Mouse (Mus musculus) kidney, embryonic 15.5 days (tissue): Measurements from ENCODE around the gene Abce1. TPM values are rescaled to one million over a fixed set of nuclear protein-coding genes. Genes with fewer than 3 reads are reported as not detected.

Experiments used
- ATAC-seq: fragments of 200-750 bp; cut with Nextera tagmentation; replicated peaks from 2 replicates; pipeline ENCODE4 v1.8.0; 2017; ENCODE audit warnings: moderate TSS enrichment; ENCODE audit not compliant: low FRiP score
- H3K27ac ChIP-seq: fragments of 300-500 bp; sonication (generic); 2 replicates; pipeline ENCODE4 v1.5.1; 2015; ENCODE audit warnings: mild to moderate bottlenecking, inconsistent platforms
- H3K27me3 ChIP-seq: fragments of 300-500 bp; sonication (generic); 2 replicates; pipeline ENCODE4 v1.6.1; 2015; ENCODE audit warnings: inconsistent platforms
- H3K36me3 ChIP-seq: fragments of 300-500 bp; sonication (generic); 2 replicates; pipeline ENCODE4 v1.6.1; 2015; ENCODE audit warnings: inconsistent platforms
- H3K4me1 ChIP-seq: fragments of 300-500 bp; sonication (generic); 2 replicates; pipeline ENCODE4 v1.6.1; 2015; ENCODE audit warnings: inconsistent platforms
- H3K4me2 ChIP-seq: fragments of 300-500 bp; sonication (generic); 2 replicates; pipeline ENCODE4 v1.6.1; 2015; ENCODE audit warnings: moderate library complexity, mild to moderate bottlenecking, inconsistent platforms
- H3K4me3 ChIP-seq: fragments of 300-500 bp; sonication (generic); replicated peaks from 2 replicates; pipeline ENCODE4 v1.5.1; 2015; ENCODE audit warnings: mild to moderate bottlenecking, inconsistent platforms
- H3K9ac ChIP-seq: fragments of 300-500 bp; sonication (generic); 2 replicates; pipeline ENCODE4 v1.6.1; 2015; ENCODE audit warnings: mild to moderate bottlenecking, inconsistent platforms
- H3K9me3 ChIP-seq: fragments of 300-500 bp; sonication (generic); replicated peaks from 2 replicates; pipeline ENCODE4 v1.6.1; 2016; ENCODE audit warnings: inconsistent platforms
- WGBS: fragments of 180-500 bp; shearing (Covaris S2); methylation state at CpG from one replicate; pipeline ENCODE4 v1.1.7; 2015; ENCODE audit warnings: mixed read lengths; 5-methylcytosine and 5-hydroxymethylcytosine counted together
- polyA plus RNA-seq: library from polyadenylated mRNA; unstranded; fragments of >200 nt; fragmentation: Nextera tagmentation; extraction: Ambion mirVana; gene quantifications from 2 replicates; pipeline ENCODE4 v1.2.1, GENCODE M21; 2015

The Abce1 gene
- 106 and 113 TPM in 2 replicates for polyA plus RNA-seq

DNA sequence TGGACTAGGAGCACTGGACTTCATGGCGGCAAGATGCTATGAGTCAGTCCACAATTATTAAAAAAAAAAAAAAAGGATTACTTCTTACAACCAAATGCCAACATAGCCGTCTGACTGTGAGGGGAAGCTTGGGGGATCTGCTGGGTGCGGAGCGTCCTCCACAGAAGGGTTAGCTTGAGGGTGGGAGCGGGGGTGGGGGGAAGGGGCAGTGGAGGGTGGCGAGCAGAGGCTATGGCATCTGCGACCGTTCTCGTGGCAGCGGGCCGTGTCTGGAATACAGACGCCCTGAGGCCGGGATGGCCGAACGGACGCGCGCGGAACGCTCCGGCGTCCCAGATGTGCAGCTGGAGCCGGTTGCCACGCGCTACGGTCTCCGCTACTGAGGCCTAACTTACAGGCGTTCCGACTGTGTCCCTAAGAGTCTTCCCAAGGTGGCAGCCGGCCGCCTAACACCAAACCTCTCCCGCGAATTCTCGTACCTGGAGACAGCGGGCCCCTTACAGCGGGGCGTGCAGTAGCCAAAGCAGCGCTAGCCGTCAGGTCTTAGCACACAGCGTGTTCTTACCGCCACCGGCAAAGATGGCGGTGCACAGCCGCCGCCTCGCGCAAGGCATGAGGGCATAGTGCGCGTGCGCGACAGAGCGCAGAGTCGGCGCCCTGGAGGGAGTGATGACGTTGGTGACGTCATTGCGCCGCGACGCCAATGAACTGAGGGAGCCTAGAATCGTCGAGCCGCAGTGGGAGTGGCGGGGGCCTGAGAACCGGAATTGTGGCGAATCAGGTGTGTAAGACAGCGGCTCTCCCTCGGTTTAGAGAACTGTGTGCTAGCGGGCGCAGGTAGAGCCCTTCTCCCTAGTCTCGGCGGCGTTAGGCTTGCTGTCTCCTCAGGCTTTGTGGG lies at the start of gene Abce1, which contains the start of gene Anapc10:
Gene Abce1, minus strand, starts transcription at position 677 of the 898 bp plus-strand sequence.
Gene Anapc10, plus strand, starts transcription at position 757 of the 898 bp plus-strand sequence.
- no peaks in the 10 kb centered on the region for H3K9me3 ChIP-seq
- under 1% methylated on average over 73 of the region's 73 CpGs for WGBS
- H3K4me3 ChIP-seq: peak within 1 kb of the TSS; percentile 84
- no peaks in the 10 kb centered on the region for H3K27me3 ChIP-seq
- peak within 1 kb of the TSS; percentile 73 for H3K9ac ChIP-seq
- peak; percentile 99 for ATAC-seq
- H3K27ac ChIP-seq: peak within 1 kb of the TSS; percentile 90
- H3K4me2 ChIP-seq: peak within 1 kb of the TSS; percentile 67
- peaks cover 13% of the 10 kb centered on the region for H3K4me1 ChIP-seq
- peaks cover 28% of the 10 kb centered on the region for H3K36me3 ChIP-seq

DNA sequence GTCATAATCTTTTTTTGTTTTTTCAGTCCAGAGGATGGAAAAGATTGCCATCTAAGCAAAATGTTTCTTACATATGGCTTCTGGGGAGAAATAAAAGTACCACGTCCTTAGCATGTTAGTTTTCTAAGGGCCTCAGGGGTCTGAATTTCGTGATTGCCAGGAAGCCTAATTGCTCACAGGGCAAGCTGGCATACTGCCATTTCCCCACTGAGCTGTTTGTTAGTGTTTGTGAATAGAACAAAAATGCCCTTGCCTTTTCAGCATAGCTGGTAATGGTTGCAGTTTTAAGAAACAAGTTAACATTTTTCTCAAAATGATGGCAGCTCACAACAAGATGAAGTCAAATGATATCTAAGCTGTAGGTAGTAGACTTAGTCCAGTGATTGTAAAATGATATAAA lies 38.8 kb upstream of the Abce1 start:
- WGBS: 60% methylated on average over 2 of the region's 2 CpGs
- peaks cover 14% of the 10 kb centered on the region for H3K36me3 ChIP-seq
- ATAC-seq: no peak
- no peak overlapping the region for H3K27ac ChIP-seq
- H3K9me3 ChIP-seq: no peaks in the 10 kb centered on the region
- no peak overlapping the region for H3K4me2 ChIP-seq
- H3K27me3 ChIP-seq: no peaks in the 10 kb centered on the region
- no peaks in the 10 kb centered on the region for H3K4me1 ChIP-seq
- no peak overlapping the region for H3K4me3 ChIP-seq
- no peak overlapping the region for H3K9ac ChIP-seq

DNA sequence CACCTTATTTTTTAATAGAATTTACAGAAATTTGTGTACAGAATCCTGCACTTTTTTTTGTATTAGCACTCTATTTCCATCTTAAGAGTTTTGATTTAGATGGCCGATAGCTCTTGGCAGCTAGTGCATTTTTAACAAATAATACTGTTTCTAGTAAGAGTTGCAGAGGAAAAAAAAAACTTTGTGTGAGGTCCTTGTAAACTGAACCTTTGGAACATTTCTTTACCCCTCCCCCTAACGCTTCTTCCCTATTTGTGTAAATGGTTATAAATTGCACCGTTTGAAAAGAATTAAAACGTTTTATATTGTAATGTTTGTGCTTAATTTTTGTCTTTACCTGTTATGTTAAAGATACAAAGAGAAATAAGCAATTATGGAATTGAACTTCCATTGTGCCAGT lies 37.1 kb upstream of the Abce1 start:
- H3K4me3 ChIP-seq: no peak overlapping the region
- H3K9ac ChIP-seq: no peak overlapping the region
- 72% methylated on average over 4 of the region's 4 CpGs for WGBS

DNA sequence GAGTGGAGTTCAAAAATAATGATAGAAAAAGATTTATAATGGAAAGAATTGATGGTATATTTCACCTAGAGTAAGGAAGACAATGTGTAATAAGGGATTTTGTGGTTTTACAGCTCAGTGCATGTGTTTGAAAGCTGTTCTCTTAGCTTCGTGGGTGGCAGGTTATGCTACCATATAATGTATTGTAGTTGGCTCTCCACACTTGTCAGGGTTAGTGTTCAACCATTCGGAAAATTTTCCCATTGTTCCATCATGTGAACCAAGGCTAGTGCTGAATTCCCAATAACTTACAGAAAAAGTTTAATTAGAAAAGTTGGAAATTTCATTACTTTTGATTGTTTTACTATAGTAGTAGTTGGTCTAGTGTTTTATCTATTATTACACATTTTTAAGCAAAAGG lies 36.6 kb upstream of the Abce1 start:
- peaks cover 18% of the 10 kb centered on the region for H3K36me3 ChIP-seq
- H3K4me3 ChIP-seq: no peak overlapping the region
- ATAC-seq: no peak
- H3K27ac ChIP-seq: no peak overlapping the region
- no peak overlapping the region for H3K4me2 ChIP-seq
- no peaks in the 10 kb centered on the region for H3K9me3 ChIP-seq
- no peaks in the 10 kb centered on the region for H3K4me1 ChIP-seq
- no peak overlapping the region for H3K9ac ChIP-seq
- no peaks in the 10 kb centered on the region for H3K27me3 ChIP-seq
- 57% methylated on average over 2 of the region's 2 CpGs for WGBS

More for the DNA sequence above, 37.1 kb upstream of the Abce1 start:
- Histone ChIP-seq H3K4me1 (no peaks in the 10 kb centered on the region), H3K9me3 (no peaks in the 10 kb centered on the region), H3K36me3 (peaks cover 18% of the 10 kb centered on the region), H3K4me2 (no peak overlapping the region), H3K27ac (no peak overlapping the region), H3K27me3 (no peaks in the 10 kb centered on the region)
- no peak for ATAC-seq

DNA sequence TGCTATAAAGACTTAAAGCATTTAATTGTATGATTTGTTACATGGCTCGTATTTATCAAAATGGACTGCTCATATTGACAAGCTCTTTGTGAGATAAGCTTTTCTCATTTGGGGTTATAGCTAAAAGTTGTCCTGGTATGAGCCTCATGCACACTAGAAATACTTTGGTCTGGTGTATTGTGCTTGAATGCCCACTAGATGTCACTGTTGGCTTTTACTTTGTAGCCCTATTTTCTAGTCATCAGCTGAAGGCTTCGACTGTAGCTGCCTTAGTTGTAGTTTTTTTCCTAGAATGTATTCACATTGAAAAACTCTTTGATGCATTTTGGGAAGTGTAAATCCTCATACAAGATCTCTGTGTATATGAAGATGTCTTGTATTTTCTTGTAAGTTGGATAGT lies 22.8 kb upstream of the Abce1 start:
- no peaks in the 10 kb centered on the region for H3K4me1 ChIP-seq
- peaks cover 14% of the 10 kb centered on the region for H3K36me3 ChIP-seq
- H3K27me3 ChIP-seq: no peaks in the 10 kb centered on the region
- 15% methylated on average over 2 of the region's 2 CpGs for WGBS
- no peak for ATAC-seq
- H3K9me3 ChIP-seq: no peaks in the 10 kb centered on the region
- no peak overlapping the region for H3K4me3 ChIP-seq
- no peak overlapping the region for H3K27ac ChIP-seq
- H3K4me2 ChIP-seq: no peak overlapping the region
- H3K9ac ChIP-seq: no peak overlapping the region

DNA sequence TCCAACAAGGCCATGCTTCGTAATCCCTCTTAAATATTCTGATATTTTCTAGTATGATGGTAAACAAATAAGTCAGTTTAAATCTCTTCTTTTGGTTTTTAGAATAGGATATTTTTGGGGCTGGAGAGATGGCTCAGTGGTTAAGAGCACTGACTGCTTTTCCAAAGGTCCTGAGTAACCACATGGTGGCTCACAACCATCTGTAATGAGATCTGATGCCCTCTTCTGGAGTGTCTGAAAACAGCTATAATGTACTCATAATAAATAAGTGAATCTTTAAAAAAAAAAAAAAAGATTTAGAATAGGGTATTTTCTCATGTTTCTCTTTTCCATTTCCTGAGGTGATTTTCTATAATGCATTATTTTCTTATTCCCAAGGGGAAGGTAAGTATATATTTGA lies 16.4 kb upstream of the Abce1 start:
- H3K27ac ChIP-seq: no peak overlapping the region
- peaks cover 27% of the 10 kb centered on the region for H3K36me3 ChIP-seq
- ATAC-seq: no peak
- H3K4me3 ChIP-seq: no peak overlapping the region
- H3K9me3 ChIP-seq: no peaks in the 10 kb centered on the region
- H3K9ac ChIP-seq: no peak overlapping the region
- no peak overlapping the region for H3K4me2 ChIP-seq
- 100% methylated on average over 1 of the region's 1 CpGs for WGBS
- no peaks in the 10 kb centered on the region for H3K27me3 ChIP-seq
- no peaks in the 10 kb centered on the region for H3K4me1 ChIP-seq

DNA sequence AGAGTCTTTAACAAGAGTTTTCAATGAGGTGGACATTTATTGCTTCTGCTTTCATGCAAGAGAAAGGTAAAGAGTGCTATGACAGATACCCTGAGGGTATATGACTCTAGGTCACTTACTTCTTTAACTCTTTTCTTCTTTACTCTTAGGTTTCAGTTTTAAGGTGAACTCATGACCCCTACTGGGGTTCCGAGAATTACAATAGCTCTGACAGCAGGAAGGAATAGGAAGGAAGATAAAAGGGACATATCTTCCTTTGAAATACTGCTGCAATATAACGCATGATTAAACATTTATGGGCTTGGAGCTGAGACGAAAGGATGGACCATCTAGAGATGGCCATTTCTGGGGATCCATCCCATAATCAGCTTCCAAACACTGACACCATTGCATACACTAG lies 13.0 kb upstream of the Abce1 start:
- Histone ChIP-seq H3K4me2 (no peak overlapping the region), H3K4me1 (no peaks in the 10 kb centered on the region), H3K9me3 (no peaks in the 10 kb centered on the region), H3K9ac (no peak overlapping the region), H3K27me3 (no peaks in the 10 kb centered on the region), H3K4me3 (no peak overlapping the region), H3K27ac (no peak overlapping the region), H3K36me3 (peaks cover 43% of the 10 kb centered on the region)
- 33% methylated on average over 3 of the region's 3 CpGs for WGBS
- no peak for ATAC-seq

DNA sequence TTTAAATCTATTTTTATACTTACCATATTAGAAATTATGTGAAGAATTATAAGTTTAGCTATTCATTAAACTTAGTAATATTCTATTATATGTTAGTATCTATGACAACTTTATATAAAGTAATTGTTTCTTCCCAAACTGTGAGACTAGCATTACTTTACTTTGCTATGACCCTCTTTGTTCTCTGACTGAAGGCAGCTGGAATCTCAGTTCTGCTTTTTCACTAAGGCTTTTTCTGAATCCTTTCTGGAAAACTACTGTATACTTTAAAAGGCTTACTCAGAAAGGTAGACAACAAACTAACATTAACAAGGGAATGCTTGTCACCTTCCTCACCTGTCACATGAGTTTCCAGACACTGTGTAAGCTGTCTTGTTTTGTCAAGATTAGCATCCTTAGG lies 11.8 kb upstream of the Abce1 start:
- Histone ChIP-seq H3K27ac (no peak overlapping the region), H3K27me3 (no peaks in the 10 kb centered on the region), H3K4me1 (no peaks in the 10 kb centered on the region), H3K9me3 (no peaks in the 10 kb centered on the region), H3K4me2 (no peak overlapping the region), H3K4me3 (no peak overlapping the region), H3K36me3 (peaks cover 40% of the 10 kb centered on the region), H3K9ac (no peak overlapping the region)
- no peak for ATAC-seq

DNA sequence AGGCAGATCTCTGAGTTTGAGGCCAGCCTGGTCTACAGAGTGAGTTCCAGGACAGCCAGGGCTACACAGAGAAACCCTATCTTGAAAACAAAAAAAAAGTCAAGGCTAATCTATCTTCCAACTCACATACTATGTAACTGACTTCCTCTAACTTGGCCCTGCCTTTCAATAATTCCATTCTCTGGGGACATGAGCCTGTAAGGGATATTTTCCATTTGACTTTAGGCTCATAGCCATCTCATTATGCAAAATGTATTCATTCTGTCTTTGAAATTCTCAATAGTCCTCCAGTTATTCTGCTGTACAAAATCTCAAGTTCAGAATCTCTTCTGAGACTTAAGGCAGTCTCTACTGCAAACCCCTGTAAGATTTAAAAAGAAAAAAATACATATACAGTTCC lies 10.0 kb upstream of the Abce1 start:
- no peaks in the 10 kb centered on the region for H3K4me1 ChIP-seq
- ATAC-seq: no peak
- no peaks in the 10 kb centered on the region for H3K9me3 ChIP-seq
- no peak overlapping the region for H3K4me2 ChIP-seq
- H3K4me3 ChIP-seq: no peak overlapping the region
- peaks cover 57% of the 10 kb centered on the region for H3K36me3 ChIP-seq
- H3K9ac ChIP-seq: no peak overlapping the region
- H3K27ac ChIP-seq: no peak overlapping the region
- no peaks in the 10 kb centered on the region for H3K27me3 ChIP-seq

DNA sequence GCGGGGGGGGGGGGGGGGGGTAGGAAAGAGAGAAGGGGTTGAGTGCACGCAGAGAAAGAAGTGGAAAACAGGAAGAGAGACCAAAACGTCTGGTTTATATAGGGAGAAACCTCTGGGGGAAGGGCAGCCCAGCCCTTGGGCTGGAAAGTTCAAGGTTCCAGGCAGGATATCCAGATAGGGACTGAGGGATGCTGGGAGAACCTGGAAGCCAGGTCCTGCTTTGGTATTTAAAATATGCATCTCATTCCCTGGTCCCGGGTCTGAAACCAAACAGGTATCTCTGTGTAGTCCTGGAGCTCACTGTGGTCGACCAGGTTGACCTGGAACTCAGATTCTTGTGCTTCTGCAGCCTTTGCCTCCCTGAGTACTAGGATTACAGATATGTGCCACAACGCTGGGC lies 1.1 kb upstream of the Abce1 start:
- Histone ChIP-seq H3K9ac (no peak overlapping the region), H3K36me3 (peaks cover 30% of the 10 kb centered on the region), H3K27me3 (no peaks in the 10 kb centered on the region), H3K9me3 (no peaks in the 10 kb centered on the region), H3K27ac (no peak overlapping the region), H3K4me1 (peaks cover 13% of the 10 kb centered on the region), H3K4me2 (peak overlapping the region; percentile 61), H3K4me3 (peak overlapping the region; percentile 24)
- WGBS: 45% methylated on average over 6 of the region's 6 CpGs
- no peak for ATAC-seq

DNA sequence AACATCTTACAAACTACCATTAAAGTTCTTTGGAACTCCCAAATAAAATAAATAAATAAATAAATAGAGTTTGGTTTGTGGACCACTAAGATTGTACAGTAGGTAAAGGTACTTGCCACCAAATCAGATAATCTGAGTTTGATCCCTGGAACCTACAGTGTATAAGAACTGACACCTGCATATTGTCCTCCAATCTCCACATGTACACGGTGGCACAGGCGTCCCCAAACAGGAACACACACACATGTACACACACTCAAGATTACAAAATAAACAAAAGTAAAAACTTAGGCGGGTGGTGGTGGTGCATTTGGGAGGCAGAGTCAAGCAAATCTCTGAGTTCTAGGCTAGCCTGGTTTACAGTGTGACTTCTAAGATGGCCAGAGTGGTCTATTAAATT lies 4.9 kb downstream of the Abce1 start:
- WGBS: 93% methylated on average over 3 of the region's 3 CpGs
- Histone ChIP-seq H3K9ac (no peak overlapping the region), H3K36me3 (peaks cover 52% of the 10 kb centered on the region)

DNA sequence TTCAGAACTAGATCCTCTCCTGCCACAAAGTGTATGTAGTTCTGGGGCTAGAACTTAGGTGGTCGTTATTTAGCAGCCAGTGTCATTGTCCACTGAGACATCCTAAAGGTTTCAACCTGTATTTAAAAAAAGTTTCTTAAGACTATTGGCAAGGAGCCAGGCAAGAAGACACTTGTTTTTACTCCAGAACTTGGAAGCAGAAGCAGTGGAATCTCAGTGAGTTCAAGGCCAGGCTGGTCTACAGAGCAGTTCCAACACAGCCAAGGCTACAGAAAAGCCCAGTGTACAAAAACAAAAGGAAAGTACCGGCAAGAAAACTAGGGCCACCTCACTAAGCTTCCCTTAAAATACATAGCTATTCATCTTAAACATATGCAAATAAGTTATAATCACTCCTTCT lies 19.0 kb downstream of the Abce1 start:
- ATAC-seq: no peak
- Histone ChIP-seq H3K4me1 (no peaks in the 10 kb centered on the region), H3K9me3 (no peaks in the 10 kb centered on the region), H3K27ac (no peak overlapping the region), H3K9ac (no peak overlapping the region), H3K4me3 (no peak overlapping the region), H3K27me3 (no peaks in the 10 kb centered on the region), H3K4me2 (no peak overlapping the region), H3K36me3 (peaks cover 85% of the 10 kb centered on the region)
- WGBS: 86% methylated on average over 2 of the region's 2 CpGs

More for the DNA sequence above, 4.9 kb downstream of the Abce1 start:
- Histone ChIP-seq H3K27me3 (no peaks in the 10 kb centered on the region), H3K9me3 (no peaks in the 10 kb centered on the region), H3K27ac (no peak overlapping the region), H3K4me2 (no peak overlapping the region), H3K4me3 (no peak overlapping the region), H3K4me1 (0 out of 2 replicates have a peak, but pooled peaks cover 5% of the 10 kb centered on the region)
- ATAC-seq: no peak
